Mouse (Mus musculus) erythroblast, adult 5-6 weeks (primary cell): ENCODE data around the gene Gabbr1. TPM values are rescaled to one million over a fixed set of nuclear protein-coding genes. Genes with fewer than 3 reads are reported as not detected.

ENCODE experiments used
- ATAC-seq: replicated peaks from 2 replicates; pipeline ENCODE4 v1.8.0; 2016; ENCODE audit warnings: moderate number of reproducible peaks, mild to moderate bottlenecking, moderate TSS enrichment, inconsistent platforms; ENCODE audit not compliant: poor library complexity, low FRiP score, severe bottlenecking
- total RNA-seq, 2 experiments: library from RNA; stranded (forward) in 1 of 2; stranded (reverse) in 1 of 2; fragments of 150-400 nt in 1 of 2; fragments of 200-764, 138-1000 nt in 1 of 2; gene quantifications; 2 replicates each; pipeline versions ENCODE4 v1.2.3 to v1.2.4; 2015 to 2017; ENCODE audit warnings: low replicate concordance in 2 of 2

Gabbr1 gene
- total RNA-seq, 2 experiments from 2014 or later, result 0.85 to 1.2 TPM

DNA sequence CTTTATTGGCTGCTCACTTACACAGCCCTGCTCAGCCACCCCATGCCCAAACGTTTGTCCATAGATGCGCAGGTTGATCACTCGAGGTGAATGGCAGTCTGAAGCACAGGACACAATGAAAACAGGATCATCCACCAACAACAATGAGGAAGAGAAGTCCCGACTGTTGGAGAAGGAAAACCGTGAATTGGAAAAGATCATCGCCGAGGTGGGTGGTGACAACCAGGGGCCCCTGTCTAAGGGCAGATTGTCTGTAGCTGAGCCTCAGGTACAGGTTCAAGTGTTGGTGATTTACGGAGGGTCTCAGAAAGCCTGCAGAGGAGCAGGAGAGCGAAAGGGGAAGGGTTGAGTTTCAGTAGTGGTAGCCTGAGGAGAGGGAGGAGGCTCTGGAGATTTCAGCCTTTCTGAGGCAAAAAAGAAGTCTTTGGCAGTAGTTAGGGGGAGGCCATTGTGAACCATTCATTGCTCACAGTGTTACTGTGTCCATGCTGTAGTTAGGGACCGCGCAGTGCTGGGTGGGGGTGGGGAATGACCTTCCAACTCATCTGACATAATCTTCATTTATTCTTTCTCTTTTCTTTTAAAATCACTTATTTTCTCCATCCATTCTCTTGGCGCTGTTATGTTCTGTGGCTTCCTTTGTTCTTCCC, 26.4 kb downstream of the Gabbr1 start:
- ATAC-seq, result no peak

DNA sequence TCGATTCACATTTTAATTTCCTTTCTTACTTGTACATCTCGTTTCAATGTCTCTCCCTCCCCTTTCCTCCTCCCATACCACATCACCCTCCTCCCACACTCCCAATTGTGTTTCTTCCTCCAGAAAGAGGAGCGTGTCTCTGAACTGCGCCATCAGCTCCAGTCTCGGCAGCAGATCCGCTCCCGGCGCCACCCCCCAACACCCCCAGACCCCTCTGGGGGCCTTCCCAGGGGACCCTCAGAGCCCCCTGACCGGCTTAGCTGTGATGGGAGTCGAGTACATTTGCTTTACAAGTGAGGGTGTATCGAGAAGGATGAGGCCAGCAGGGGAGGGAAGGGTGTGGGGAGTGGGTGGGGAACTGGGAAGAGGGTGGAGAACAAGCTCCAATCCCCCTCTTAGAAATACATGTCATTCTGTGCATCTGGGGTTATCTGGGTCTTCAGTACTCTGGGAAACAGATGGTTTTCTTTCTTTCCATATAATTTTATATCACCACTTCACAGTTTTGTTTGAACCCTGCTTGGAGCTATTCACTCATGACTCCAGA, 27.0 kb downstream of the Gabbr1 start:
- no peak for ATAC-seq

DNA sequence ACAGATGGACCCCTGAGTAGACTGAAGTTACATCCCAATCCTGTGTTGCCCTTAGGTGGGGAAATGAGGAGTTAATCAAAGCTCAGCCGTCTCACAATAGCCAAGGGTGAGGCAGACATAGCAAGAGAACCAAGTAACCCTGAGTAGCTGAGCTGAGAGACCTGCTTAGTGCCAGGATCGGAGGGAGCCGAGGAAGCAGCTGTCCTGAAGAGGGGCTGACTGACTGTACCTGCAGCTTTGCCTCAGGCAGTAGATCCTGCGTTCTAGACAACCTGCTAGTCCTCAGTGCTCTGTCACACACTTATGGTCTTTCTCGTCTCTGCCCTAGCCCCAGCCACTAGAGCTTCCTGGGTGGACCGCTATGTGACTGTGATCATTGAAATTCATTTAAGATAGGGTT, 29.4 kb downstream of the Gabbr1 start:
- no peak for ATAC-seq

DNA sequence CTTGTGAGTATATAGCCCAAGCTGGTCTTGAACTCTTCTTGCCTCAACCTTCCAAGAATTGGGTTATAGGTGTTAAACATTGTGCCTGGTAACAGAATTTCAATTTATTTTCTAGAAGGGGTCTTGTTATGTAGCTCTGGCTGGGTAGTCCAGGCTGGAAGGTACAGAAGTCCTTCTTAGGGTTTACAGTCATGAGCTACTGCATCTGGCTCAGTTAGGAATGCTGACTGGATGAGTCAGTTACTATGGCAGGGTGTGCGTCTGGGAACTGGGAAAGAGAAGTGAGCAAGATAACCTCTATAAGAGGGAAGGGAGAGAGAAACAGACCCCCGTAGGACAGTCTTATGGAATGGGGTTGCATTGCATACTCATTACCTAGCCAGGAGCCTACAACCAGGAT, 30.0 kb downstream of the Gabbr1 start:
- ATAC-seq, result no peak

DNA sequence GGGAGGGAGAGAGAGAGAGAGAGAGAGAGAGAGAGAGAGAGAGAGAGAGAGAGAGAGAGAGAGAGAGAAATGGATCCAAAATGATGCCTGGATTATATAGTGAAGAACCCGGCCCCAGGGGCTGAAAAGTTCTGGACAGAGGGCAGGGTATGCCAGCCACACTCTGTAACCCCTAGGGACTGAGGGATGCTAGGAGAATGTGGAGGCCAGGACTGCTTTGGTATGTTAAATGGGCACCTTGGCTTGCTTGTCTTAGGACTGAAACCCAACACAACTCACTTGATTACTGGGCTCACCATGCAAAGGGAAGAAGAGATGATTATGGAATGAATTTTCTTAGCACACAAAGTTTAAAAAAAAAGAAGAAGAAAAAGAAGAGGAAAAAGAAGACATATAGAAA, 32.4 kb downstream of the Gabbr1 start:
- ATAC-seq, result no peak

DNA sequence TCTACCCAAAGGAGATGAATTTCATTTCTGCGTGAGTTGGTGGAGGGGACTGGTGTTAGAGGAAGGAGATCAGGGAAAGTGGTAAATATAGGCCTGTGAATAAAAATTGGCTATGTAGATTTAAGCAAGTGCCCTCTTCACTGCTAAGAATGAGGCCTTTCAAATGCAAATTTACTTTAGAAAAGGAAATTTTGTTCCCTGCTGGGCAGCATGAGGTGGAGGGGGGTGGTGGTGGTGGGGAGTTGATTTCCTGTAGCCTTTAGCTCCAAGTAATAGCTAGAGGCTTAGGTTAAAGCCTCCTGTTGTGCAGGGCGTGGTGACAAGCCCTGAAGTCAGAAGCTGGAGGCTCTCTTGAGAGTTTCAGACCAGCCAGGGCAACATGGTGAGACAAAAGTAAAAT, 33.2 kb downstream of the Gabbr1 start:
- ATAC-seq, result no peak

DNA sequence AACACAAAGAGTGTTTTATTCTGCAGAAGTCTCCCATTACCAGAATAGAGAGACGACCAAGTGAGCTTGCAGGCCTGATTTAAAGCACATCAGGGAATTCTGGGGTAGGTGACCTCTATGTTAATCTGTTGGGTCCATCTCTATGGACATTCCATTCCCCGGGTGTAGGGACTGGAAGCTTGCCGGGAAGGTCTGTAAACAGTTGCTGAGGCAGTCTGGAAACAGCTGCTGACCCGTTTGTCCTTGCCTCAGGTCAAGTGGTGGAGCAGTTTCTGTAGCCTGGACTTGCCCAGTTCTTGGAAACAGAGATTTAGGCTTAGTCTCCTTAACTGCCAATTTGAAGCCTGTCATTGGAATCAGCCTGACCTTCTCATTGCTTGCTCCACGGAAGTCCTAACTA, 34.4 kb downstream of the Gabbr1 start:
- ATAC-seq, result no peak

DNA sequence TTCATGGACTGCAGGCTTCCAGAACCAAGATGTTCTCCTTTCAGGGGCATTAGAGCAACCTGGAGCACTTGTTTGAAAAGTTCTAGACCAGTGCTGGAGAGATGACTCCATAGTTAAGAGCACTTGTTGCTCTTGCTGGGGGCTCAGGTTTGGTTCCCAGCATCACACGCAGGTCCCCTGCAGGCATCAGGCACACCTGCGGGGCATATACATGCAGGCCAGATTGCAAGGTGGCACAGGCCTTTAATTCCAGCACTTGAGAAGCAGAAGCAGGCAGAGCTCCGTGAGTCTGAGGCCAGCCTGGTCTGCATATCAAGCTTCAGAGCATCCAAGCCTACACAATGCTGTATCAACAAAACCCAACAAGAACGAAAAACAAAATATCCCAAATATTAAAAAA, 35.9 kb downstream of the Gabbr1 start:
- ATAC-seq, result no peak

DNA sequence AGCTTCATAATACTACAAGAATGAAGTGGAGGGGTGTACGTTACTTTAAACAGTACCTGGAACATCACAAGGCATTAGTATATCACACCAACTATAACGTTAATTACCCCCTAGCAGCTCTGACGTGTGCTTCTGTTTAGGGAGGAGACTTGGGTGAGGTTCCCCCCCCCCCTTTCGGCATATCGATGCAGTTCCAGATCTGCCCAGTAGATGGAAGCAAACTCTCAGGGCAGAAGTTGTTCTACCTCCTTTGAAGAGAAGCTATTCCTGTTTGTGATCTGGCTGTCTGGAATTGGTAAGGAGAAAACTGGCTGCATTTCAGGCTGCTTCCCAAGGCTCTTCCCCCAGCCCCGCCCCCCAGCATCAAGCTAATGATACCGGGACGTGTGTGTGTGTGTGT, 37.6 kb downstream of the Gabbr1 start:
- ATAC-seq, result no peak

DNA sequence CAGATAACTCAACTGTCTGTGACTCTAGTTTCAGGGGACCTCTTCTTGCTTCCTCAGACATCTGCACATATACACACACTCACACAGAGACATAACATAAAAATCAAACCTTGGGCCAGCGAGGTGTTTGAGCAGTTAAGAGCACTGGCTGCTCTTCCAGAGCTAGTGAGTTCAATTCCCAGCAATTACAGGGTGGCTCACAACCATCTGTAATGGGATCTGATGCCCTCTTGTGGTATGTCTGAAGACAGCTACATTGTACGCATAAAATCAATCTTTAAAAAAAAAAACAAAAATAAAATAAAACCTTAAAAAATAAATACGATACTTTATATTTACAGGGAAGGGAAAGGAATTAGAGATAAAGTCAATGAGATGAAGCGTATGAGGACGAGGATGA, 38.9 kb downstream of the Gabbr1 start:
- ATAC-seq, result no peak

DNA sequence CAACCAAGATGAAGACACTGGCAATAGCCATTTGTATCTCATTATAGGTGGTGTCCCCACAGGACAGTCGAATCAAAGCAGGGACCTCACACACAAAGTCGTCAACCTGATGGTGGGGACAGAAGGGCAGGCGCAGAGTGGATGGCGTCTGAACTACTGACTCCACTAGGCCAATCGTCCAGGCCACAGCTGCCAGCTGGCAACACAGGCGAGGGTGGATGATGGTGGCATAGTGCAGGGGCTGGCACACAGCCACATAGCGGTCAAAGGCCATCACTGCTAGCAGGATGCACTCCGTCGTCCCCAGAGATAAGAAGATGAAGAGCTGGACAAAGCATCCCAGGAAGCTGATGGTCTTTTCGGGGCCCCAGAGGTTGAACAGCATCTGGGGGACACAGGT, 39.8 kb downstream of the Gabbr1 start:
- no peak for ATAC-seq

DNA sequence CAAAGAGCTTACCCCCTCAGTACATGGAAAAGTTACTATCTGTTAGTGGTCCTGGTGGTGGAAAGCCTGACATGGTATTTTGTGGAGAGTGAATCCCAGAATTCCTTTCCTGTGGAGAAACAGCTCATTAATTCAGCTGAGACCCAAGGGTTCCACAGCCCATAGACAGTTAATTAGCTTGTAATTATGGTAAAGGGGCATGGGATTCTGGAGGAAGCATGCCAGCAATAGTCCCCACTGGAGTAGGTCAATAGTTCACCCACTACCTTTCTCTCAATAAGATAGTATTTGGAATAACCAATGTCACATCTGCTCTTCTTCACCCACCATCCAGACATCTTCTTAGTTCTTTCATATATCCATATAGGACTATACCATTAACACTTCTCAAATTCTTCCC, 42.6 kb downstream of the Gabbr1 start, which contains the start of gene Olfr90:
Gene Olfr90 (minus strand): TSS at position 101 of the 400 bp plus-strand sequence.
- ATAC-seq, result no peak

DNA sequence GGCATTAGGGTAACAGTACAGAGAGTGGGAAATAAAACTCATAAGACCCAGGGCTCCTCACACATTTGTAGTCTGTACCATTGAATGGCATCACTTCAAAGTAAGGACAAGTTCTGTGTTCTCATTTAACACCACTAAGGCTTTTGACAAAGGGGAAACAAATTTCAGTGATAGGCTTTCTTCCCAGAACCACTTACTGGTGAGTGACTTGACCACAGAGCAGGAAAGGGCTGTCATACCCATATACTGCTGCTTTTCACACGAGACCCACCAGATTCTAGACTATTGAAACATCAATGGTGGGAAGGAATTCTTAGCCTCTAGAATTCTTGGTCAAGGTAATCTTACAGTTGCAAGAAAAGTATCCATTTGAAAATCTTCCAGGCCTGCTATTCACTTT, 46.4 kb downstream of the Gabbr1 start:
- ATAC-seq, result no peak

DNA sequence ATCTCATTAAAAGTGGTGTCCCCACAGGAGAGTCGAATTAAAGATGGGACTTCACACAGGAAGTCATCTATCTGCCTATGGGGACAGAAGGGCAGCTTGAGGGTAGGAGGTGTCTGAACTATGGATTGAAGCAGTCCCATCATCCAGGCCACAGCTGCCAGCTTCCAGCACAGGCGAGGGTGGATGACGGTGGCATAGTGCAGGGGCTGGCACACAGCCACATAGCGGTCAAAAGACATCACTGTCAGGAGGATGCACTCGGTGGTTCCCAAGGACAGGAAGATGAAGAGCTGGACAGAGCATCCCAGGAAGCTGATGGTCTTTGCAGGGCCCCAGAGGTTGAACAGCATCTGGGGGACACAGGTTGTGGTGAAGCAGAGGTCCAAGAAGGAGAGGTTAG, 47.5 kb downstream of the Gabbr1 start:
- ATAC-seq, result no peak

DNA sequence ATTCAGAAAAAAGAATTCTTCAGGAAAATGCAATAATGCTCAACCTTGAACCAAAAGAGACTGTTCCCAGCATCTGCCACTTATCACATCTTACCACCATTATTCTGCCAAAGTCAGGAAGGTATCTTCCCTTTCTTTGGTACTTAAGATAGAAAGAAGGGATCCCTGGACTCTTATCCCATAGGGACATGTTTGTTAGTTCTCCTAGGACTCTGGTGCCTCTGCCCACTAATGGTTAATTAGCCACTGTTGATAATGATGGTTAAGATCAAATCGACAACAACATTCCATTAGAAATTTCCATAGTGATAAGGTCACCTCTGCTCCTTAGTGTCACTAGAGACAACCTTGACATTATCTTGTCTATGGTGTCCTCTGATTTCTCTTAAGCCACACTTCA, 52.4 kb downstream of the Gabbr1 start, which contains the start of gene Olfr91:
Gene Olfr91 (minus strand): TSS at position 101 of the 400 bp plus-strand sequence.
- ATAC-seq, result no peak

DNA sequence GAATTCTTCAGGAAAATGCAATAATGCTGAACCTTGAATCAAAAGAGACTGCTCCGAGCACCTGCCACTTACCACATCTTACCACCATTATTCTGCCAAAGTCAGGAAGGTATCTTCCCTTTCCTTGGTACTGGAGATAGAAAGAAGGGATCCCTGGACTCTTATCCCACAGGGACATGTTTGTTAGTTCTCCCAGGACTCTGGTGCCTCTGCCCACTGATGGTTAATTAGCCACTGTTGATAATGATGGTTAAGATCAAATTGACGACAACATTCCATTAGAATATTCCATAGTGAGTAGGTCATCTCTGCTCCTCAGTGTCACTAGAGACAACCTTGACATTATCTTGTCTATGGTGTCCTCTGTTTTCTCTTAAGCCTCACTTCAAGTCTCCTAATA, 74.2 kb downstream of the Gabbr1 start, which contains the start of gene Olfr92:
Gene Olfr92 (minus strand): TSS at position 101 of the 400 bp plus-strand sequence.
- ATAC-seq, result no peak

Other genes with a start within 250 kb of the Gabbr1 start
- gene H2-M10.6, start 233.8 kb upstream of the Gabbr1 start, total RNA-seq (2015; ENCODE audit: low replicate concordance), result not detected in 2 replicates
- not detected in 2 replicates for gene H2-M10.6, start 233.8 kb upstream of the Gabbr1 start, total RNA-seq (2017; ENCODE audit: low replicate concordance)
- gene Trim26, start 208.8 kb upstream of the Gabbr1 start, total RNA-seq (2015; ENCODE audit: low replicate concordance), result 88.8 and 93.2 TPM in 2 replicates
- 63.6 and 65.4 TPM in 2 replicates for gene Trim26, start 208.8 kb upstream of the Gabbr1 start, total RNA-seq (2017; ENCODE audit: low replicate concordance)
- not detected in 2 replicates for gene Trim15, start 178.8 kb upstream of the Gabbr1 start, total RNA-seq (2015; ENCODE audit: low replicate concordance)
- 0.70 and 2.5 TPM in 2 replicates for gene Trim15, start 178.8 kb upstream of the Gabbr1 start, total RNA-seq (2017; ENCODE audit: low replicate concordance)
- 592 TPM in 2 replicates for gene Trim10, start 176.4 kb upstream of the Gabbr1 start, total RNA-seq (2015; ENCODE audit: low replicate concordance)
- gene Trim10, start 176.4 kb upstream of the Gabbr1 start, total RNA-seq (2017; ENCODE audit: low replicate concordance), result 1,227 and 1,601 TPM in 2 replicates
- gene Trim40, start 155.8 kb upstream of the Gabbr1 start, total RNA-seq (2015; ENCODE audit: low replicate concordance), result not detected in 2 replicates
- gene Trim40, start 155.8 kb upstream of the Gabbr1 start, total RNA-seq (2017; ENCODE audit: low replicate concordance), result not detected in 2 replicates
- gene Trim31, start 147.8 kb upstream of the Gabbr1 start, total RNA-seq (2015; ENCODE audit: low replicate concordance), result not detected in 2 replicates
- gene Trim31, start 147.8 kb upstream of the Gabbr1 start, total RNA-seq (2017; ENCODE audit: low replicate concordance), result not detected in 2 replicates
- not detected in 2 replicates for gene Rnf39, start 103.0 kb upstream of the Gabbr1 start, total RNA-seq (2015; ENCODE audit: low replicate concordance)
- gene Rnf39, start 103.0 kb upstream of the Gabbr1 start, total RNA-seq (2017; ENCODE audit: low replicate concordance), result not detected in 2 replicates
- 21.9 and 35.5 TPM in 2 replicates for gene Ppp1r11, start 94.2 kb upstream of the Gabbr1 start, total RNA-seq (2015; ENCODE audit: low replicate concordance)
- 8.8 and 14.4 TPM in 2 replicates for gene Ppp1r11, start 94.2 kb upstream of the Gabbr1 start, total RNA-seq (2017; ENCODE audit: low replicate concordance)
- gene Znrd1, start 87.4 kb upstream of the Gabbr1 start, total RNA-seq (2015; ENCODE audit: low replicate concordance), result 18.8 and 23.2 TPM in 2 replicates
- 5.7 and 11.0 TPM in 2 replicates for gene Znrd1, start 87.4 kb upstream of the Gabbr1 start, total RNA-seq (2017; ENCODE audit: low replicate concordance)
- gene Znrd1as, start 87.4 kb upstream of the Gabbr1 start, total RNA-seq (2015; ENCODE audit: low replicate concordance), result 3.8 TPM in 1 of 2 replicates, not detected in the other
- 0.51 and 7.0 TPM in 2 replicates for gene Znrd1as, start 87.4 kb upstream of the Gabbr1 start, total RNA-seq (2017; ENCODE audit: low replicate concordance)
- not detected in 2 replicates for gene 2410137M14Rik, start 64.7 kb upstream of the Gabbr1 start, total RNA-seq (2015; ENCODE audit: low replicate concordance)
- not detected in 2 replicates for gene 2410137M14Rik, start 64.7 kb upstream of the Gabbr1 start, total RNA-seq (2017; ENCODE audit: low replicate concordance)
- not detected in 2 replicates for gene H2-M5, start 56.4 kb upstream of the Gabbr1 start, total RNA-seq (2015; ENCODE audit: low replicate concordance)
- not detected in 2 replicates for gene H2-M5, start 56.4 kb upstream of the Gabbr1 start, total RNA-seq (2017; ENCODE audit: low replicate concordance)
- gene Zfp57, start 44.8 kb upstream of the Gabbr1 start, total RNA-seq (2015; ENCODE audit: low replicate concordance), result not detected in 2 replicates
- gene Zfp57, start 44.8 kb upstream of the Gabbr1 start, total RNA-seq (2017; ENCODE audit: low replicate concordance), result not detected in 2 replicates
- gene Mog, start 22.6 kb upstream of the Gabbr1 start, total RNA-seq (2015; ENCODE audit: low replicate concordance), result not detected in 2 replicates
- gene Mog, start 22.6 kb upstream of the Gabbr1 start, total RNA-seq (2017; ENCODE audit: low replicate concordance), result not detected in 2 replicates
- gene Olfr90, start 42.5 kb downstream of the Gabbr1 start, total RNA-seq (2015; ENCODE audit: low replicate concordance), result not detected in 2 replicates
- not detected in 2 replicates for gene Olfr90, start 42.5 kb downstream of the Gabbr1 start, total RNA-seq (2017; ENCODE audit: low replicate concordance)
- gene Olfr91, start 52.3 kb downstream of the Gabbr1 start, total RNA-seq (2015; ENCODE audit: low replicate concordance), result not detected in 2 replicates
- gene Olfr91, start 52.3 kb downstream of the Gabbr1 start, total RNA-seq (2017; ENCODE audit: low replicate concordance), result not detected in 2 replicates
- not detected in 2 replicates for gene Olfr92, start 74.1 kb downstream of the Gabbr1 start, total RNA-seq (2015; ENCODE audit: low replicate concordance)
- not detected in 2 replicates for gene Olfr92, start 74.1 kb downstream of the Gabbr1 start, total RNA-seq (2017; ENCODE audit: low replicate concordance)
- gene Olfr93, start 115.5 kb downstream of the Gabbr1 start, total RNA-seq (2015; ENCODE audit: low replicate concordance), result not detected in 2 replicates
- gene Olfr93, start 115.5 kb downstream of the Gabbr1 start, total RNA-seq (2017; ENCODE audit: low replicate concordance), result not detected in 2 replicates
- gene Ubd, start 147.9 kb downstream of the Gabbr1 start, total RNA-seq (2015; ENCODE audit: low replicate concordance), result 5.4 TPM in 1 of 2 replicates, not detected in the other
- 1.7 and 4.7 TPM in 2 replicates for gene Ubd, start 147.9 kb downstream of the Gabbr1 start, total RNA-seq (2017; ENCODE audit: low replicate concordance)
- not detected in 2 replicates for gene Olfr94, start 155.0 kb downstream of the Gabbr1 start, total RNA-seq (2015; ENCODE audit: low replicate concordance)
- not detected in 2 replicates for gene Olfr94, start 155.0 kb downstream of the Gabbr1 start, total RNA-seq (2017; ENCODE audit: low replicate concordance)
- not detected in 2 replicates for gene Olfr95, start 167.2 kb downstream of the Gabbr1 start, total RNA-seq (2015; ENCODE audit: low replicate concordance)
- gene Olfr95, start 167.2 kb downstream of the Gabbr1 start, total RNA-seq (2017; ENCODE audit: low replicate concordance), result not detected in 2 replicates
- not detected in 2 replicates for gene Olfr96, start 174.2 kb downstream of the Gabbr1 start, total RNA-seq (2015; ENCODE audit: low replicate concordance)
- not detected in 2 replicates for gene Olfr96, start 174.2 kb downstream of the Gabbr1 start, total RNA-seq (2017; ENCODE audit: low replicate concordance)
- not detected in 2 replicates for gene Olfr97, start 191.4 kb downstream of the Gabbr1 start, total RNA-seq (2015; ENCODE audit: low replicate concordance)
- not detected in 2 replicates for gene Olfr97, start 191.4 kb downstream of the Gabbr1 start, total RNA-seq (2017; ENCODE audit: low replicate concordance)
- not detected in 2 replicates for gene Olfr98, start 217.8 kb downstream of the Gabbr1 start, total RNA-seq (2015; ENCODE audit: low replicate concordance)
- not detected in 2 replicates for gene Olfr98, start 217.8 kb downstream of the Gabbr1 start, total RNA-seq (2017; ENCODE audit: low replicate concordance)
- gene H2-M3, start 224.3 kb downstream of the Gabbr1 start, total RNA-seq (2015; ENCODE audit: low replicate concordance), result not detected in 2 replicates
- 2.9 and 3.3 TPM in 2 replicates for gene H2-M3, start 224.3 kb downstream of the Gabbr1 start, total RNA-seq (2017; ENCODE audit: low replicate concordance)
- gene Olfr99, start 237.5 kb downstream of the Gabbr1 start, total RNA-seq (2015; ENCODE audit: low replicate concordance), result not detected in 2 replicates
- gene Olfr99, start 237.5 kb downstream of the Gabbr1 start, total RNA-seq (2017; ENCODE audit: low replicate concordance), result 1.7 TPM in 1 of 2 replicates, not detected in the other